Mouse (Mus musculus) kidney, adult 2 months (tissue): ENCODE measurements around the gene Plk4.

ENCODE experiments used
- CTCF ChIP-seq: fragments of 200-500 bp; conservative IDR thresholded peaks from 2 replicates; pipeline ENCODE4 v1.5.1; 2011; ENCODE audit warnings: low read depth, mild to moderate bottlenecking, control low read depth, low read length, moderate library complexity, mixed read lengths; ENCODE audit not compliant: insufficient read depth, insufficient read length
- POLR2A ChIP-seq: fragments of 200-500 bp; IDR thresholded peaks from one replicate; pipeline ENCODE4 v1.6.1; 2011; ENCODE audit warnings: low read depth, low read length, control low read depth

- no peak for TF ChIP-seq CTCF
- no peak for TF ChIP-seq POLR2A
Observed at GRCm38 (mm10) chr3:40793783-40794182, 6.0 kb upstream of the Plk4 start.
